10 mouse cellular contexts compared by ENCODE assay signal in the genomic region with DNA sequence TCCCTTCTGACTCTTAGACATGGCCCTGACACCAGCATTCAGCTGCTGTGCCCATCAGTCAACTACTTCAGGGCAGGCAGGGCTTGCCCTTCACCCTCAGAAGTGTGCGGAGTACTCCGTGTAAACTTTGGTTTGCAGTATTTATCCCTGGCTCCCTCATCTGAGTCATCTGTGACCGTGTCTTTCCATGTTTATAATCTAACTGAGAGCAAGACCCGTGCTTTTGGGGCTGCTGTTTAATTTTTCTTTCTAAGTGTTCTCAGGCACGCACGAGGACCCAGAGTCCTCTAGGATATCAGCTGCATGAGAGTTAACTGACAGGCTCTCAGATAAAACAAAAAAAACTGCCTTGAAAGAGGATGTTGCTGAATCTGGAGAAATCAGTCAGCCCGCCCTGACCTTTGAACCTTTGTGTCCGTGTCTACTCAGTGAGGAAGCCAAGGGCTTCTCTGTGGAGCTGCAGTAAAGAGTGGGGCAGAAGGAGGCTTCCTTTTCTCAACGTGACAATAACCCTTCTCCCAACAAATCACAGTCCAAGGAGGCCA. TPM values are rescaled to one million over a fixed set of nuclear protein-coding genes. Genes with fewer than 3 reads are reported as not detected.
A peak's percentile ranks its signal among the peaks of the same experiment; 100 is the strongest.
DNase-seq lines count a peak whose midpoint lies in the region; ATAC-seq and TF ChIP-seq lines count a peak whose summit lies in the region.
"Had no signal": no experiment of that assay in that cellular context is flagged by ENCODE, and none has a peak within 500 bp of the region (broad histone marks: within the 10 kb centered on the region; RNA-seq: fewer than 3 reads in every experiment).

No protein-coding gene starts in this region.

- H3K4me2 ChIP-seq in stomach, embryonic 15.5 days, result peak overlapping the region; percentile 25; the same call in 1 of the 2 replicates
- H3K4me2 ChIP-seq: midbrain, embryonic 13.5 days had no signal

- H3K27ac ChIP-seq in embryonic fibroblast, embryonic 13.5 days (ENCODE audit: insufficient read depth, low read length), result peak overlapping the region; percentile 54
- peak overlapping the region; percentile 62 for H3K27ac ChIP-seq in stomach, embryonic 15.5 days
- H3K27ac ChIP-seq: midbrain, embryonic 13.5 days had no signal

- no peak overlapping the region for H3K9ac ChIP-seq in stomach, embryonic 15.5 days
- H3K9ac ChIP-seq: midbrain, embryonic 13.5 days had no signal

- ATAC-seq in stomach, embryonic 15.5 days (ENCODE audit: insufficient read depth, low FRiP score, low read depth), result peak; percentile 47
- ATAC-seq: hindbrain, embryonic 16.5 days; midbrain, embryonic 13.5 days had no signal

- no peaks in the 10 kb centered on the region for H3K9me3 ChIP-seq in stomach, embryonic 15.5 days
- H3K9me3 ChIP-seq: midbrain, embryonic 13.5 days had no signal

- DNase-seq in ovary, adult 18-20 months (ENCODE audit: low spot score), result peak; percentile 18
- DNase-seq in ovary, postnatal 10 days (ENCODE audit: low spot score), result no peak
- peak; percentile 75 to 83 for DNase-seq in kidney, postnatal 36 days
- DNase-seq in thymus, adult 18-20 months, result no peak
- no peak for DNase-seq in right cerebral cortex, postnatal 14 days
- DNase-seq in urinary bladder, postnatal 4 days (ENCODE audit: low spot score in 2 of 2), result no peak

- 13% methylated on average over 9 of the region's 9 CpGs for WGBS in stomach, embryonic 15.5 days

- H3K36me3 ChIP-seq in stomach, embryonic 15.5 days, result no peaks in the 10 kb centered on the region
- H3K36me3 ChIP-seq: midbrain, embryonic 13.5 days had no signal

- no peak for TF ChIP-seq CTCF in embryonic fibroblast, embryonic 13.5 days (IDR thresholded peaks at IDR 0.05; ENCODE audit: borderline replicate concordance, insufficient read depth, low read length)

- TF ChIP-seq POLR2A in embryonic fibroblast, embryonic 13.5 days (IDR thresholded peaks at IDR 0.05; ENCODE audit: low read depth, low read length), result no peak

- no peak overlapping the region for H3K4me3 ChIP-seq in embryonic fibroblast, embryonic 13.5 days (ENCODE audit: insufficient read depth, low read length)
- H3K4me3 ChIP-seq in stomach, embryonic 15.5 days (replicated peaks), result no peak overlapping the region
- H3K4me3 ChIP-seq: midbrain, embryonic 13.5 days had no signal

- no peaks in the 10 kb centered on the region for H3K27me3 ChIP-seq in stomach, embryonic 15.5 days (replicated peaks)
- H3K27me3 ChIP-seq: midbrain, embryonic 13.5 days had no signal

- H3K4me1 ChIP-seq in embryonic fibroblast, embryonic 13.5 days (ENCODE audit: control insufficient read depth, insufficient read depth, low read length), result peaks cover 10% of the 10 kb centered on the region
- H3K4me1 ChIP-seq in stomach, embryonic 15.5 days, result peaks cover 25% of the 10 kb centered on the region

RNA-seq across cellular contexts. Expression of a gene that starts 7.7 kb away (rescaled TPM):
- 52.8 and 67.1 TPM in 2 replicates for polyA plus RNA-seq in embryonic fibroblast, embryonic 13.5 days (2011; ENCODE audit: insufficient read length, low read depth, missing spikeins)
- 66.6 and 68.7 TPM in 2 replicates for polyA plus RNA-seq in stomach, embryonic 15.5 days (2015; fragmentation: Nextera tagmentation; extraction: Ambion mirVana)

Comparison
In these comparisons a context has a peak if more than half of its experiments do, and no peak if none do; other contexts are left out.
1. DNase-seq: peak in ovary, adult 18-20 months (single experiment) and kidney, postnatal 36 days (2 of 2); none in ovary, postnatal 10 days (single experiment), thymus, adult 18-20 months (0 of 2), right cerebral cortex, postnatal 14 days (single experiment) and urinary bladder, postnatal 4 days (0 of 2).